Comparison of ENCODE assay signal across 23 mouse cellular contexts in genomic region chr9:124121387-124122184, GRCm38 (mm10). TPM values are rescaled to one million over a fixed set of nuclear protein-coding genes. Genes with fewer than 3 reads are reported as not detected.
DNase-seq lines count a peak whose midpoint lies in the region; ATAC-seq and TF ChIP-seq lines count a peak whose summit lies in the region.
"Had no signal": no experiment of that assay in that cellular context is flagged by ENCODE, and none has a peak within 500 bp of the region (broad histone marks: within the 10 kb centered on the region; RNA-seq: fewer than 3 reads in every experiment).

Gene Ccr5 (plus strand): TSS chr9:124121543.

- no peak within 1 kb of the TSS for H3K4me3 ChIP-seq in heart, embryonic 16.5 days (ENCODE audit: low read length)
- no peak within 1 kb of the TSS for H3K4me3 ChIP-seq in cerebellum, adult 2 months (replicated peaks; ENCODE audit: insufficient read depth, low read depth, low read length)
- H3K4me3 ChIP-seq: embryonic facial prominence, embryonic 10.5 days; heart, embryonic 13.5 days; hindbrain, embryonic 10.5 days; left cerebral cortex, adult 2 months; limb, embryonic 12.5 days; liver, embryonic 15.5 days; midbrain, embryonic 15.5 days; neural tube, embryonic 13.5 days; stomach, embryonic 15.5 days had no signal

- no peak for DNase-seq in heart, postnatal 36 days
- DNase-seq in CD4-positive, CD25-positive, alpha-beta regulatory T cell, adult 2 months (ENCODE audit: low read depth, low spot score): peak; percentile 60
- peak; percentile 85 for DNase-seq in induced T-regulatory cell, adult 2 months (ENCODE audit: low read depth)
- peak; percentile 60 for DNase-seq in splenic B cell, adult 2 months (ENCODE audit: low read depth, low spot score)
- DNase-seq in cerebellum, adult 2 months: no peak
- no peak for DNase-seq in cerebellum, adult 11 months
- no peak for DNase-seq in retina, embryonic 14.5 days (ENCODE audit: low spot score)
- DNase-seq: adrenal gland, postnatal 25 days; cerebellum, postnatal 36 days; gastrocnemius, postnatal 25 days; kidney, postnatal 14 days; lung, postnatal 36 days had no signal

- no peaks in the 10 kb centered on the region for H3K36me3 ChIP-seq in heart, embryonic 16.5 days (ENCODE audit: control insufficient read depth, insufficient read depth)
- no peaks in the 10 kb centered on the region for H3K36me3 ChIP-seq in splenic B cell, adult 2 months (ENCODE audit: control insufficient read depth, insufficient read depth, low read length, poor library complexity, severe bottlenecking)
- H3K36me3 ChIP-seq: embryonic facial prominence, embryonic 10.5 days; G1E; heart, embryonic 13.5 days; hindbrain, embryonic 10.5 days; limb, embryonic 12.5 days; liver, embryonic 15.5 days; midbrain, embryonic 15.5 days; neural tube, embryonic 13.5 days; stomach, embryonic 15.5 days had no signal

- H3K9me3 ChIP-seq in heart, embryonic 16.5 days (replicated peaks; ENCODE audit: control insufficient read depth, low read length): no peaks in the 10 kb centered on the region
- H3K9me3 ChIP-seq: embryonic facial prominence, embryonic 10.5 days; G1E; heart, embryonic 13.5 days; hindbrain, embryonic 10.5 days; limb, embryonic 12.5 days; liver, embryonic 15.5 days; midbrain, embryonic 15.5 days; neural tube, embryonic 13.5 days; stomach, embryonic 15.5 days had no signal

- no peak within 1 kb of the TSS for H3K4me2 ChIP-seq in heart, embryonic 16.5 days (ENCODE audit: low read depth, low read length)
- H3K4me2 ChIP-seq: heart, embryonic 13.5 days; limb, embryonic 12.5 days; liver, embryonic 15.5 days; midbrain, embryonic 15.5 days; neural tube, embryonic 13.5 days; stomach, embryonic 15.5 days had no signal

- no peaks in the 10 kb centered on the region for H3K4me1 ChIP-seq in heart, embryonic 16.5 days (ENCODE audit: control insufficient read depth, insufficient read depth, low read length)
- H3K4me1 ChIP-seq in cerebellum, adult 2 months (ENCODE audit: control insufficient read depth, insufficient read depth, low read length): no peaks in the 10 kb centered on the region
- H3K4me1 ChIP-seq: embryonic facial prominence, embryonic 10.5 days; hindbrain, embryonic 10.5 days; limb, embryonic 12.5 days; midbrain, embryonic 15.5 days; neural tube, embryonic 13.5 days; stomach, embryonic 15.5 days had no signal

- no peak for TF ChIP-seq CTCF in cerebellum, adult 2 months (IDR thresholded peaks at IDR 0.05; ENCODE audit: borderline replicate concordance, insufficient read depth, low read depth, low read length)

- H3K9ac ChIP-seq in heart, embryonic 16.5 days (ENCODE audit: low read length): no peak within 1 kb of the TSS
- H3K9ac ChIP-seq: heart, embryonic 13.5 days; limb, embryonic 12.5 days; liver, embryonic 15.5 days; midbrain, embryonic 15.5 days; neural tube, embryonic 13.5 days; stomach, embryonic 15.5 days had no signal

- peak; percentile 28; the same call in 1 of the 2 replicates for ATAC-seq in heart, embryonic 16.5 days (replicated peaks; ENCODE audit: extremely low read depth, insufficient read depth, low FRiP score)
- ATAC-seq: midbrain, embryonic 15.5 days had no signal

- intact Hi-C loops in heart, postnatal 36 days (cut with DNase I): no loop called here

- H3K27ac ChIP-seq in heart, embryonic 16.5 days (ENCODE audit: low read length): no peak within 1 kb of the TSS
- no peak within 1 kb of the TSS for H3K27ac ChIP-seq in cerebellum, adult 2 months (ENCODE audit: insufficient read depth, low read length)
- H3K27ac ChIP-seq: embryonic facial prominence, embryonic 10.5 days; heart, embryonic 13.5 days; hindbrain, embryonic 10.5 days; left cerebral cortex, adult 2 months; limb, embryonic 12.5 days; liver, embryonic 15.5 days; midbrain, embryonic 15.5 days; neural tube, embryonic 13.5 days; stomach, embryonic 15.5 days had no signal

- H3K27me3 ChIP-seq in heart, embryonic 16.5 days (ENCODE audit: control insufficient read depth, insufficient read depth, low read length): no peaks in the 10 kb centered on the region
- H3K27me3 ChIP-seq in splenic B cell, adult 2 months (ENCODE audit: control insufficient read depth, insufficient read depth, low read length, poor library complexity, severe bottlenecking): no peaks in the 10 kb centered on the region
- no peaks in the 10 kb centered on the region for H3K27me3 ChIP-seq in cerebellum, adult 2 months (ENCODE audit: control insufficient read depth, insufficient read depth, low read length)
- H3K27me3 ChIP-seq: heart, embryonic 13.5 days; limb, embryonic 12.5 days; liver, embryonic 15.5 days; midbrain, embryonic 15.5 days; neural tube, embryonic 13.5 days; stomach, embryonic 15.5 days had no signal

- TF ChIP-seq POLR2A in cerebellum, adult 2 months (IDR thresholded peaks at IDR 0.05; ENCODE audit: borderline replicate concordance, insufficient read depth, low read length): no peak

- WGBS in heart, embryonic 16.5 days: 62% methylated on average over 3 of the region's 3 CpGs
- 78% methylated on average over 3 of the region's 3 CpGs for WGBS in cerebellum, adult 2 months

RNA-seq across cellular contexts. Expression of gene Ccr5, which starts in this region (rescaled TPM):
- 0.89 and 1.7 TPM in 2 replicates for polyA plus RNA-seq in heart, embryonic 16.5 days (2015; fragmentation: Nextera tagmentation; extraction: Ambion mirVana)
- 1 to 10 TPM; 1.5 to 5.1 TPM for total RNA-seq in heart, postnatal 36 days (2021)
- 1.6 and 1.8 TPM in 2 replicates for polyA plus RNA-seq in cerebellum, adult 2 months (2012; rRNA removed)
- polyA plus RNA-seq: G1E had no signal

Comparison
In these comparisons a context has a peak if more than half of its experiments do, and no peak if none do; other contexts are left out.
1. DNase-seq: peak in CD4-positive, CD25-positive, alpha-beta regulatory T cell, adult 2 months (single experiment), induced T-regulatory cell, adult 2 months (single experiment) and splenic B cell, adult 2 months (single experiment); none in heart, postnatal 36 days (0 of 2), cerebellum, adult 2 months (0 of 2), cerebellum, adult 11 months (single experiment) and retina, embryonic 14.5 days (single experiment).